Mouse (Mus musculus) heart, adult 8-10 months (tissue): ENCODE data around the gene Gm10382. TPM values are rescaled to one million over a fixed set of nuclear protein-coding genes. Genes with fewer than 3 reads are reported as not detected.
A peak's percentile ranks its signal among the peaks of the same experiment; 100 is the strongest.
"Not testable (repeated sequence)": the region's sequence is repeated elsewhere in the genome, so short reads cannot be mapped to it uniquely, and the experiment has no call there.

Source experiments
- DNase-seq: peaks from one replicate; pipeline ENCODE4 v3.0.0; 2022; ENCODE audit warnings: low spot score
- total RNA-seq, 4 experiments: library from RNA; stranded (reverse); gene quantifications; 2 replicates each; pipeline ENCODE4 v1.2.4; 2022

Gm10382 gene
- total RNA-seq, 4 experiments from 2014 or later, result not detected

DNA sequence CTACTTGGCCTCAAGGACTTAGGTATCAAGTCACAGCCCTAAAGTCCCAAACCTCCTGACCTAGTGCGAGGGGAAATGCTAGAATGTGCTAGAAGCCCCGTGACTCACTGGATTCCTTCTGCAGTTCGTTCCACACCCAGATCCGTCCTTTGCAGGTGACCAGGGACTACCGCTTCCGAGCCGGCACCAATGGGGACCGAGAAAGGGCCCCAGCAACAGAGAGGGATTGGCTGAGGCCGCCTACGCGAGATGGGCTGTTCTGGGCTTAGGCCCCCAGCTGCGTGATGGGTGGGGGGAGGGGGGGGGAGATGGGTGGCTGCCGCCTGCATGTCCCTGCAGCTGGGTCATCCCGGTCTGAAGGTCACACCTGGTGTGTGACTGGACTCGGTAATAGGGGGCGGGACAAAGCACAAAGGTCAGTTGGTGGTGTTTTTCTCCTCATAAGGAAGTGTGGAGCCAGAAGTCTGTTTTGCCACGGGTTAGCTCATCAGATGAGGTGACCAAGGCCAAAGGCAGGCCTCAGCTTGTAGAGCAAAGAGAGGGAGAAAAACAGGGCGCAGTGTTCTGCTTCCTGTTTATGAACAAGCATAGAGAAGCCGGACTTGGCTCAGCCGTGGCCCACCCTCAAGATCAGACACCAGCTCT lies 4.0 kb downstream of the Gm10382 start:
- peak; percentile 99 for DNase-seq

DNA sequence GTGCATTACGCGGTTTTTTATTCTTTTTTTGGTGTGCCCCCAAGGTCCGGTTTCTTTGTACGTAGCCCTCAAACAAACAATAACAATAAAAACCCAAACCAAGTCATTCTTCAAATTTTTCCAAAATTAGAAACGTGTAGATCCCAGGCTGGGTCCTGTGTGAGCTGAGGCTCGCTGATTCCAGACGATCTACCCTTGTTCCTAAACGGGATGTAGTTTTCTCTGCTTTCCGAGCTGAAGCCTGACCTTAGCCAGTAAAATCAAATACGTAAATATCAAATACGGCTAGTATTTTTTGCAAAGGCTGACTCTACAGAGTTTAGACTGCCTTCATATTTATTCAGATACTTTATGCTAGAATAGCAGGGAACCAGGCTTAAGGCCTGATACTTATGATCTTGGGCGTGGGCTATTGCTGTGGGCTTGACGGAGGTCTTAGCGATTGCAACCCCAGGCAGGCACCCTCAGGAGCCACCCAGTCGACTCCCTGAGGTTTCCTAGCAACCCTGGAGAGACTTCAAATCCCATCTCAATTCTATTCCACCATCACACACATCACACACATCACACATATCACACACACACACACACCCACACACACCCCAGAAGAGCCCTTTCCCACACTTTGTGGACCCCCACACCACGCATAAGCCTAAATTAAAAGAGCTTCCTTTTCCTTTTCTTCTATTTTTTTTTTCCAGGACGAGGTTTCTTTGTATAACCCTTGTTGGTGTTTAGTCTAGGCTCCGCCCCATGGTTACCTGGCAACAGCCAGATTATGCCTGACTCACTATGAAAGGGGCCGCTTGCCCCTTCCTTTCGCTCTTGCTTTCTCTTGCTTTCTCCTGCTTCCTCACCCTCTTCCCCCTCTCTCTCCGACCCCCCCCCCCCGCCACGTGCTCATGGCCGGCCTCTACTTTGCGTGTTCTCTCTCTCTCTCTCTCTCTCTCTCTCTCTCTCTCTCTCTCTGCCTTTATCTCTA lies 4.8 kb downstream of the Gm10382 start:
- peak; percentile 82 for DNase-seq

DNA sequence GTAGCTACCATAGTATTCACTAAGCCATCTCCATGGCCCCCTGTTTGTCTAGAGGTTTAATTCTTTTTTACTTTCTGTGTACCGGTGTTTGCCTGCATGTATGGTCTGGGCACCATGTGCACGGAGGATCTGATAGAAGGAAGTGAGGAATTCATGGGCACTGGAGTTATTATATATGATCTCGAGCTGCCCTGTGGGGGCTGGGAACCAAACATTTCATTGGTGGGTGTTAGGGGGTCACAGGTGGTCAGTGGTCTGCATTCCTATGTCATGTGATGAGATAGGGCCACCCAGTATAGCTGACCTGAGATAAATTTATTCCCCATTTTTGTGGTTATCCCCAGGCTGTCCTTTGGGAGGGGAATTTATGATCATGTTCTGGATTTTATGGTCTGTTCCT lies 5.9 kb downstream of the Gm10382 start:
- no peak for DNase-seq

DNA sequence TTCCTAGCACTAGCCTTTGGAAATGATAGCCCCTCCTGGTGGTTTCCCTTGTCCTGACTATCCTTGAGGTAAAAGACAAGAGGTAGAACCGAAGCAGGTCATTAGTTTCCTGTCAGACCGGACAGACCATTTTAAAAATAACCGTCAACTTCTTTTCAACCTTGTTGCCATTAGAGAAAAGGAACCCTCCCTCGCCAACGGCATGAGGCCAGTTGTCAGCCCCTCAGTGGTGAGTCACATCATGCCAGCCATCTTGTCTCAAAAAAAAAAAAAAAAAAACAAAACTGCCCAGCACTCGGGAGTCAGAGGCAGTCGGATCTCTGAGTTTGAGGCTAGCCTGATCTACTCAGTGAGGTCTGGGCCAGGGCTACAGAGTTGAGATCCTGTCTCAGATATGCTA lies 11.8 kb downstream of the Gm10382 start:
- DNase-seq, result no peak

DNA sequence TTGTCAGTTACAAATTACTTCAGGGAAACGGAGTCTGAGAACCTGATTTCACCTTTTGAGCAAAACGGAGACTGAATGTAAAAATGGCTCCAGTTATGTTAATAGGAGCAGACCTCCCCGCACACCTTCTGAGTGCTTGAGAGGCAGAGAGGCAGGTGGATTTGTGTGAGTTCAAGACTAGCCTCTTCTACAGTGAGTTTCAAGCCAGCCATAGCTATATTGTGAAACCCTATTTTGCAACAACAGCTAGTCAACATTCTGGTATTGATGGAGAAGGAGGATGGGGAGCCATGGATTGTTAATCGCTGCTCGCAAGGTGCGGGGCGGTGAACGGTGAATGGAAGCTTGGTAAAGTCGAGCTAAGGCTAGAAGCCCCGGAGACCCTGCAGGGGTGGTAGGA lies 13.4 kb downstream of the Gm10382 start:
- DNase-seq, result no peak

DNA sequence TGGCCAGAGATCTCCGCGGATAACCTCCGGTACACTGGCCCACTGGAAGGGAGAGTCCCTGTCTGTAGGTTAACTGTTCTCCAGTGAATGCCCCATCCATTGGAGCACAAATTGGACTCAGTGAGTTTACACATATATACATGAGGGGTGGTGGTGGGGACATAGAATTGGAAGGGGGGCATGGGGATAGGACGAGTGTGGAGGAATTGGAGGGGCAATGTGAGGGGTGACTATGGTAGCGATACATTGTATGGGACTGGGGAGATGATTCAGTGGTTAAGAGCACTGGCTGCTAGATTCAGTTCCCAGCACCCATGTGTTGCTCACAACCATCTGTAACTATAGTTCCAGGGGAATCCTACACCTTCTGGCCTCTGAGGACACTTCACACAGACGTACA lies 13.9 kb downstream of the Gm10382 start:
- no peak for DNase-seq

DNA sequence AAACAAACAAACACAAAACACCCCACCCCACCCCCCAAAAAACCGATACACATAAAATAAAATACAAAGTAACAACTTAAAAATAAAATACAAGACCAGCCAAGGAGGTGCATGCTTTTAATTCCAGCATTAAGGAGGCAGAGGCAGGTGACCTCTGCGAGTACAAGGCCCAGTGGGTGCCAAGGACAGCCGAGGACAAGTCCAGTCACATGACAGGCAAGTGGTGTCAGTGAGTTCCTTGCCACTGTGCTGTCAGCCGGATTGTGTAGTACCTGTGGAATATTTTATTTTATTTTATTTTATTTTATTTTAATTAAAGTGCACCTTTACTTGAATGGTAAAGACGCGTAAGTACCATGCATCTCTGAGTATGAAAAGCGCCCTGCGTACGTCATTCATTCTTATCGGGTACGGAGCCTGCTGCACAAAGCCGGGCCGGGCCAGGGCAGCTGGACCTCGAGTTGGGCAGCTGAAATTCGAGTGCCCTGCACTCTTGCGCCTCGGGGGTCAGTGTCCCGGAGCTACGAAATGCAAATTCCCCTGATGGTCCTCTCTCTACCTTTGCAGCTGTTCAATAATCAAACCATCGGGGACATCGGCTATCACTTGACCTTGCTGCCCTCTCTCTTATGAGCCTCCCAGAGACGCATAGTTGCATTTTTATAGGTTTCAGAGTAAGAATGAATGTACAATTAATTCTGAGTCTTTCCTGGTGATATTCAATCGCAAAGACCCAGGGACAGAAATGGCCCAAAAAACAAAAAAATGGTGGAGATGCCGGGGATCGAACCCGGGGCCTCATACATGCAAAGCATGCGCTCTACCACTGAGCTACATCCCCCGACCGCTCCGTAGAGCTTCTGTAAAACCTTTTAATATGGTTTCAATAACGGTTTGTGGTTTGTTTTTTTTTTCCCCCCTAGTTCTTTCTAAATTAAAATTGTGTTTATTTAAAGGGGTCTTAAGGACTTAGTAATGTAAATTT lies 14.7 kb downstream of the Gm10382 start:
- DNase-seq, result peak; percentile 82

DNA sequence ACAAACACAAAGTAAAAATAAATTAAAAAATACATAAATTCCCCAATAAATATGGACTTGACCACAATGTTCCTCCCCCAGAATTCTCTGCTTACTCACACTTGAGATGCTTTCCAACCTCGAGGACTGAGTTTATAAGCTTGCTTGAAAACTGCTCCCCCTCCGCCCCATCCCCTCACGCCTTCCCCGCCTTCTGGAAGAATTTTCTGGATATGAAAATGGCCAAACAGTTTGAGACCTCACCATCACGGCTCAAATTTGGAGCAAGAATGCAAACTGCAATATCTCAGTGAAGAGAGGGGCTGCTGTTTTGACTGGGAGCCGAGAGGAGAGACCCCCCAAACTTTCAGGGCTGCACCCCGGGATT lies 15.4 kb downstream of the Gm10382 start:
- peak; percentile 49 for DNase-seq

DNA sequence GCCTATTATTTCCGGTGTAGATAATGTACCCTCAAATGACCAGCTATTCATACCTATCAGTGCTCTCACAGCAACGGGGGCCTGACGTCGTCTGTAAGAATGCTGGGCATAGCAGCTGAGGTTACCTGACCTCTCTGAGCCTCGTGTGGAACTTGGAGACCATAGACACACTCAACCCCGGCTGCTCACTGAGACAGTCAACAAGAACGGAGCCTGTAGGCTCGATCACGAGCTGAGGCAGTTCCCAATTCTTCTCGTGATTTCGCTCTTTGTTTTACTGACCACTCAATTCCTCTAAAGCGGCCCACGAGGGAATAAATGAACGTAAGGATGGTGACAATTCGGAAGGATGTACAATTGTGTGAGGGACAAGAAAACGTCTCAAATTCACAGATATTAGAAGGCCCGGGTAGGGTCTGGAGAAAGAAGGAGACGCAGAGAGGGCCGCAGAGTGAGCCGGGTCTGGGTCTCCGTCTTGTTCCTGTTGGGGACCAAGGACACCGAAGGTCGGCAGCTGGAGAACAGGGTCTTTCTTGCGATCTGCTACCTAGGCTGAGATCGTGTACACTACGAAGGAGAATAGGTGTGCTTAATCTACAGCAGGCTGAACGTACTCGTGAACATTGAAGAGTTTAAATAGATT lies 15.9 kb downstream of the Gm10382 start:
- peak; percentile 64 for DNase-seq

DNA sequence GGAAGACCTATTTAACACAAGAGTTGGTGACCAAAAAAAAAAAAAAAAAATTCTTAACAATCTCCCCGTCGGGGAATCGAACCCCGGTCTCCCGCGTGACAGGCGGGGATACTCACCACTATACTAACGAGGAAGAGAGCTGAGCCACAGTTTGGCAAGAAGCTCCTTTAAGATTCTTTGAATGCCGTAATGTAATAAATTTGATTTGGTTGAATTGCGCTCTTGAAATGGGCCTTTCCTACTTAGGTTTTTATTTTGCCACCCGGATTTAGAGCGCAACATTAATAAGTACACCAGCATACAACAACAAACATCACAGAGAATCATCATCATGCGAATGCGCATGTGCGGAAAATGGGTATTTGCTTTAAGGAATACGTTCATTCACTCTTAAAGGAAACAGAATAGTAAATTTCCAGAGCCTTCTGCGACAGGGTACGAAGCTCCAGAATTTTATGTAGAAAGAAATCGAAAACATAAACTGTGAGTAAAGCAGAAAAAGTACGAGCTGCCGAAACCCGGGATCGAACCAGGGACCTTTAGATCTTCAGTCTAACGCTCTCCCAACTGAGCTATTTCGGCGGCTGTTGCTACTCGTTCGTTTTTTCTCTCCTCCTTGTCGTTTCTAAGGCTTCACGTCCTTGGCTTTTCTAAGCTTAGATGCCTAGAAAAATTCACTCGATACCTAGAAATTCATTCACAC lies 16.6 kb downstream of the Gm10382 start:
- DNase-seq, result peak; percentile 92

DNA sequence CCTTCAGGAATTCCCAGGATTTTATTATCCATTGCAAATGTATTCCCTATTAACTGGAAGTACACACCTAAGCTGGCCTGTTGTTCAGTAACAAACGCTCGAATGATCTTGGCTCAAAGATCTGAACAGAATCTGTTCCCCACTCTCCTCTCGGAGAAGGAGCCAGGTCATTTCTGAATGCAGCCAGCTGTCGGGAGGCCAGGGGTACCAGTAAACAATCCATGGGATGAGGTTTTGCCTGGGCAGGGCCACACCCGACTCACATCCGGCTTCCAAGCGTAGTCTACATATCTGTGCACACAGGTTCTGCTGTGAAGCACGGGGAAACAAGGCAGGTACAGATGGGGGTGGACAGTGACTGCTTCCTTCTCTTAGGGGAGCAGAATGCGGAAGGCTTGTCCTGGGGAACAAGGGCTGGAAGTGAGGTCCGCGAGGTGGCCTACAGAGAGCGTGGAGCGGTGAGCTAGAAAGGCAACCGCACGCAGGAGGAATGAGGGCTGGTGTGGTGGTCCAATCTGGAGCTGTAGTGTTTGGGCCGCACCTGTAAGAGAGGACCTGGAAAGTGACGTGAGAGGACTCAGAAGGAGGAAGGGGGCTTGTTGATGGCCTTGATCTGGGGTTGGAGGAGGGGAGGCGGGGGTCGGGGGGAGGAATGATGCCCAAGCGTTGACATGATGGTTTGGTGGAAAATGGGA lies 17.3 kb downstream of the Gm10382 start:
- DNase-seq, result peak; percentile 78

DNA sequence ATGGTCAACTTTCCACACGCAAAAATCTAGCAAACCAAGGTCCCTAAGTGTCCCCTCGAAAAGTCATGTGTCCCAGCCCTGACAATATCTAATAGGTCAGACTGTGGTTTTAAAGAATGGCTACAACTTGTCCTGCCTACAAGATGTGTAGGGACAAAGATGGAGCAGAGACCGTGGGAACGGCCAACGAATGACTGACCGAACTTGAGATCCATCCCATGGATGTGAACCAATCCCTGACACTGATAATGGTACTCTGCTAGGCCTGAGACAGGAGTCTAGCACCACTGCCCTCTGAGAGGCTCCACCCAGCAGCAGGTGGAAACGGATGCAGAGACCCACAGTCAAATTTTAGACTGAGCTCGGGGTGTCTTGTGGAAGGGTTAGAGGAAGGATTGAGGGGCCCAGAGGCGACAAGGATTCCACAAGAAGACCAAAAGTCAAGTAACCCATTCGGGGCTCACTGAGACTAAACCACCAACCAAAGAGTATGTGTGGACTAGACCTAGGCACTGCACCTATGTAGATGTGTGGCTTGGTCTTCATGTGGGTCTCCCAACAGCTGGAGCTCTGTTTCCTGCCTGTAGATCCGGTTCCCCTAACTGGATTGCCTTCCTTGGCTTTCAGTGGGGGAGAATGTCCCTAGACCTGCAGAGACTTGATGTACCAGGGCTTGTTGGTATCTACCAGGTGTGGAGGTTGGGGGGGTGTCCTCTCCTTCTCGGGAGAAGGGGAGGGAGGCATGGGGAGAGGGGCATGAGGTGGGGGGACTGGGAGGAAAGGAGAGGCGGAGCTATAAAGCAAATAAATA lies 18.1 kb downstream of the Gm10382 start:
- DNase-seq, result no peak

DNA sequence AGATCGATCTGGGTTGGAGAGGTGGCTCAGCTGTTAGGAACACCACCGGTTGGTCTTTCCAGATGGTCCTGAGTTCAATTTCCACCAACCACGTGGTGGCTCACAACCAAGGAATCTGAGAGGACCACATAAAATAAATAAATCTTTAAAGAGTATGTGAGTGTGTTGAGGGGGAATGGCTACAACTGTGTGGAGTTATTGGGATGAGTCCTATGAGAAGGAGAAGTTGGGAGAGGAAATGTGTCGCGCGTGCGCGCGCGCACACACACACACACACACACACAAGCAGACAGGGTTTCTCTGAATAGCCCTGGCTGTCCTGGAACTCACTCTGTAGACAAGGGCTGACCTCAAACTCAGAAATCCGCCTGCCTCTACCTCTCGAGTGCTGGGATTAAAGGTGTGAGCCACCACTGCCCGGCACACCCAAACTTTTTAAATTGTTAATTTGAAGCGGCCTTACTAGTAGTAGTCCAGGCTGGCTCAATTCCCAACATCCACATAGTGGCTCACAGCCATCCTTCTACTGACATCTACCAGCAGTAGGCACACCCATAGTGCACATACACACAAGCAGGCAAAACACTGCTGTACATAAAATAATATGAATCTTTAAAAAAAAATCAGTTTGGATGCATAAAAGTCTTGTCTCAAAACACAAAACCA lies 18.9 kb downstream of the Gm10382 start:
- DNase-seq, result no peak

DNA sequence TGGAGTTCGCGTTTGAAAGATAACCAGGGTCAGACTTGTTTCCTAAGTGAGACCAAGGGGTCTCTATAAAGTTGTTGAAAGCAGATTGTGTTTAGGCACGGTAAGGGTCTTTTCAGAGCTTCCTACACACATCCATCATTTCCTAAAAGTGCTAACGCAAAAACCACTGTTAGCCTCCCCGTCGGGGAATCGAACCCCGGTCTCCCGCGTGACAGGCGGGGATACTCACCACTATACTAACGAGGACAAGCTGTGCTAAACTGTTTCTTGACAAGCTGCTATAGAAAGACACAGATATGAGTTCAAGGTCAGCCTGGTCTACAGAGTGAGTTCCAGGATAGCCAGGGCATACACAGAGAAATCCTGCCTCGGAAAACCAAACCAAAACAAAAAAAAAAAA lies 19.7 kb downstream of the Gm10382 start:
- DNase-seq, result peak; percentile 87

DNA sequence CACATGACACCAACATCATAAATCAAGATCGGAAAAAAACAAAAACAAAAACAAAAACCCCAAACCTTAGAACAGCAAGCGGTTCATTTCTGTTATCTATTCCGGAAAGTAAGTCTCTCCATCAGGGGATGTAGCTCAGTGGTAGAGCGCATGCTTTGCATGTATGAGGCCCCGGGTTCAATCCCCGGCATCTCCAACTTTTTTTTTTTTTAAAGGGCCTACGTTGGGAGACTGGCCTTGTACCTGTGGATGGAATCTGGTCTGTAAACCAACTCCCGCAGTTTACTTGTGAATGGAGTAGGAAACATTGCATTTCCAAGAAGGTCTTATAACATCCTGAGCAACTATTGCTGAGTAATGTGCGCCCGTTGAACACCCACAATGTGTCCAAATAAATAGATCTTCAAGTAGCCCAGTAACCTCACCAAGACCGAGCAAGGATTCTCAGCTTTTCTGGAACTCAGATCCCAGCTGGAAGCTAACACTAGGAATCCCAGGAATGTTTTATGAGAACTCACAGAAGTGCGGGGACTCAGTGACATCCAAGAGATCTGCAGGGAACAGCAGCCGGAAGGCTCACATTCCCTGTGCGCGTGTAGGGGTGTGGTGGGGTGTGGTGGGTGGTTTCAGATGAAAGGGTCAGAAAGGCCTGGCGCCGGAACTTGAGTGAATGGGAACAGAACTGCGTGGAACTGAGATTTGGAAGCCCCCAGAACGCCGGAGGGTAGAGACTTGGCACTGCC lies 20.4 kb downstream of the Gm10382 start:
- DNase-seq, result no peak

DNA sequence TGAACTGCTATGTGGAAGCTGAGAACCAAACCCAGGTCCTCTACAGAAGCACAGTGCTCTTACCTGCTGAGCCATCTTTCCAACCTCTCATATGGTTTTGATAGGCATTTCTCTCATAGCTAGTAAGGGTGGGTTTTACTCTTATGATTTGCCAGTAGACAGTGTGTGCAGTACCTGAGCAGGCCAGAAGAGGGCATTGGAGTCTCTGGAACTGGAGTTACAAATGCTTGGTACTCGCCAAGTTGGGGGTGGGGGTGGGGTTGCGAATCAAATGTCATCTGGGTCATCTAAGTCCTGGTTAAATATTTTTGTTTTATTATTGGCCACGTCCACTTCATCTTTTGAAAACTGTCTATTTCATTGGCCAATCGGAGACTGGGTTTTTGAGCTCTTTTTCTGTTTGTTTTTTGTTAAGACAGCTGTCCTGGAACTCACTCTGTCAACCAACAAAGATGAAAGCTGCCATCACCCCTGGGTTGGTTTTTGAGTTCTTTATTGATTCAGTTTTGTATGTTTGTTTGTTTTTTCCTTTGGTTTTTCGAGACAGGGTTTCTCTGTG lies 22.9 kb downstream of the Gm10382 start:
- DNase-seq, result peak; percentile 55

DNA sequence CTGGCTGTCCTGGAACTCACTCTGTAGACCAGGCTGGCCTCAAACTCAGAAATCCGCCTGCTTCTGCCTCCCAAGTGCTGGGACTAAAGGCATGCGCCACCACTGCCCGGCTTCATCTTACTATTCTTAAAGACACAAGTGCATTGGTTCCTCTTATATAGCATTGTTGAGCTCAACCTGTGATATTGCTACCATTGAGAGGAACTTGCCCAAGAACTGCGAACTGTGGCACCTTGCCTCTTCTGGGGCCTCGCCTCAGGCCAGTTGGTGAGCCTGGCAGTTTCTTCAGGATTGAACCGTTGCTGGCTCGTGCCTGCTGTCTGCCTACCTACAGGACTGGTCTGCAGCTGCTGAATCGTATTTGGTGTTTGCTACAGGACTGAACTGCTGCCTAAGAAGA lies 23.4 kb downstream of the Gm10382 start:
- DNase-seq, result not testable (repeated sequence)

DNA sequence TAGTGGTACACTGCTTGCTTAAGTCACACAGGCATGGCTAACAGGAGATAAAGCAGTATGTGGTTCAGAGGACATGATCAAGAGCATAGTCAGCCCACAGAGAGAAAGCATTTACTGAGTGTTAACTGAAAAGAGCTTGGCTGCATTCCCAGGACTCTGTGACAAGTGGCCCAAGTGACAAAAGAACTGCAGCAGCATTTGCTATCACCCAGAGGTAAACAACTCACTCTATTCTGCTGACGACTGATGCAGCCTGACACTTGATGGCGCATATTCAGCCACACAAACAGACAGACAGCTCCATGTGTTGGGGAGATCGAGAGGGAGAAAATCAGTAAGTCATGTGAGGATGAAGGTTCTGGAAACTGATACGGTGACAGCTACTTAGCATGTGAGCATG lies 24.6 kb downstream of the Gm10382 start:
- peak; percentile 33 for DNase-seq
